Mouse (Mus musculus) heart, postnatal 25 days (tissue): ENCODE measurements at regions not wholly inside any gene's neighbourhood (a gene's known extent, or its start where the extent isn't known, plus 50 kb on each side); places are given as distances from the start of the nearest gene placed in this dataset.

Source experiments
- DNase-seq: peaks from one replicate; pipeline ENCODE4 v3.0.0; 2022; ENCODE audit warnings: low spot score
- intact Hi-C: fragments of 180-260 bp; cut with DNase I; formaldehyde crosslinking; loops from one replicate; pipeline ENCODE4 v1.15.1; 2025

GRCm38 (mm10) chr9:63046981-63047380 is 59.3 kb upstream of the Pias1 start:
- DNase-seq: no peak
- intact Hi-C loops: no loop called here

- no peak for DNase-seq
- intact Hi-C loops: no loop called here
These were observed 57.8 kb upstream of the Pias1 start for GRCm38 (mm10) chr9:63045531-63045930.

GRCm38 (mm10) chr9:63043304-63043703 is 55.6 kb upstream of the Pias1 start:
- no peak for DNase-seq
- intact Hi-C loops: no loop called here

- intact Hi-C loops: no loop called here
- DNase-seq: no peak
These were observed 50.3 kb upstream of the Pias1 start for GRCm38 (mm10) chr9:63038031-63038430.
